Mouse (Mus musculus): Measurements from ENCODE around the gene Clic6. TPM values are rescaled to one million over a fixed set of nuclear protein-coding genes. Genes with fewer than 3 reads are reported as not detected.
A peak's percentile ranks its signal among the peaks of the same experiment; 100 is the strongest.

Gene Clic6
- polyA plus RNA-seq, 1 experiment from 2014 or later = 0.50 TPM

DNA sequence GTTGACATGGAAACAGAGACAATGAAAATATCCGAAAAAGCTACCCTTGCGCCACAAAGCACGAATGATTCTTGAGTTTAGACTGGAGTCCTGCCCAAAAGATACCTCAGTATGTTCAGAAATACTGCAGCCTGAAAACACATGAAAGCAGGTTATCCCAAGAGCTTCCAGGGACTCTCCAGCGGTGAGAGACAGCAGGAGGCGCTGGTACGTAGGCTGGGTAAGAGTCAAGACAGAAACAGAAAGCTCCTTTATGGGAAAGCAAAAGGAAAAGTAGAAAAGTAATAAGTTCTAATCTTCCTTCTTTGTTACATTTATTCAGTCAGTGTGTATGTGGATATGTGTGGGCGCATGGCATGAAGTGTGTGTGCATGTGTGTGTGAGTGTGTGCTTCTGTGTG is 31.5 kb upstream of the Clic6 start:
- H3K4me1 ChIP-seq = peaks cover 4% of the 10 kb centered on the region
- no peak overlapping the region for H3K9ac ChIP-seq (replicated peaks)
- no peak for ATAC-seq (ENCODE audit: low FRiP score)
- H3K27me3 ChIP-seq (replicated peaks) = no peaks in the 10 kb centered on the region
- H3K9me3 ChIP-seq (replicated peaks) = no peaks in the 10 kb centered on the region
- 92% methylated on average over 7 of the region's 7 CpGs for WGBS
- H3K4me3 ChIP-seq (replicated peaks) = no peak overlapping the region
- no peak overlapping the region for H3K27ac ChIP-seq (replicated peaks)
- no peak overlapping the region for H3K4me2 ChIP-seq
- H3K36me3 ChIP-seq = peaks cover 13% of the 10 kb centered on the region; the same call in 1 of the 2 replicates

DNA sequence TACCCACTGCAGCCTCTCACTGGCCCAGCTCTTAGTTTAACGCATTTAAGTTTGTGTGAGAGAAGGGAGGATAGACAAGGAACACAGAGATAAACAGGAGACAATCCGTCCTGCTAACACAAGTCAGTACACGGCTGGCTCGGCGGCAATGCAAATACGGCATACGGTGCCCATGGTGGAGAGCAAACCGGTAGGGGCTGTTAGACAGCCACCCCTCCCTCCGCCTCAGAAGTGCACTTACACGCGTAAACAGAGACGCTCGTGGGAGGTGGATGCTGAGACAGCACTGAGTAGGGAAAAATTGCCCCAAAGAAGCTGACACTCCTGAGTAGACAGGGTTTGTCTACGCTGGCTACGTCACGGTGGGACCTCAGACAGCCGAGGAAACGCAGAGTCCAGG is 31.0 kb upstream of the Clic6 start:
- Histone ChIP-seq H3K4me1 (peaks cover 4% of the 10 kb centered on the region), H3K4me2 (no peak overlapping the region), H3K9me3 (replicated peaks) (no peaks in the 10 kb centered on the region), H3K9ac (replicated peaks) (no peak overlapping the region), H3K27me3 (replicated peaks) (no peaks in the 10 kb centered on the region), H3K36me3 (peaks cover 13% of the 10 kb centered on the region; the same call in 1 of the 2 replicates), H3K27ac (replicated peaks) (no peak overlapping the region), H3K4me3 (replicated peaks) (no peak overlapping the region)
- WGBS = 86% methylated on average over 18 of the region's 18 CpGs
- no peak for ATAC-seq (ENCODE audit: low FRiP score)

DNA sequence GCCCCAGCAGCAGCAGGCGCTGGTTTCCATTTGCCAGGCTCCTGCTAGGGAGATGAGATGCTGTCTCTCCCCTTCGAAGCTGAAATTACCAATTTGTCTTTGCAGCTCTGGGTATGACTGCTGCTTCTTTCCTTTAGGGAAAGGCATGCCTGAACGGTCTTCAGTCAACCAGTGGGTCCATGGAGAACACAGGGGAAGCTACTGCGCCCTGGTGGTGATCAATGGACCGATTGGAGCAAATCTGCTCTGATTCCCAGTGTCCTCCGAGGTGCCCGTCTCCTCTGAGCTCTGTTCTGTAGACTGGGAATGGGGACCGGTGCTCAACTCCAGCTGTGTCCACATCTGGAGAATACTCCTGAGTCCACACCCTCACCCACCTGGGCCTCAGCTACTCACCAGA is 30.0 kb upstream of the Clic6 start:
- Histone ChIP-seq H3K4me2 (no peak overlapping the region), H3K27ac (replicated peaks) (no peak overlapping the region), H3K4me3 (replicated peaks) (no peak overlapping the region), H3K27me3 (replicated peaks) (no peaks in the 10 kb centered on the region), H3K36me3 (peaks cover 13% of the 10 kb centered on the region; the same call in 1 of the 2 replicates), H3K4me1 (peaks cover 7% of the 10 kb centered on the region), H3K9ac (replicated peaks) (no peak overlapping the region), H3K9me3 (replicated peaks) (no peaks in the 10 kb centered on the region)
- WGBS = 76% methylated on average over 8 of the region's 8 CpGs
- ATAC-seq (ENCODE audit: low FRiP score) = no peak

DNA sequence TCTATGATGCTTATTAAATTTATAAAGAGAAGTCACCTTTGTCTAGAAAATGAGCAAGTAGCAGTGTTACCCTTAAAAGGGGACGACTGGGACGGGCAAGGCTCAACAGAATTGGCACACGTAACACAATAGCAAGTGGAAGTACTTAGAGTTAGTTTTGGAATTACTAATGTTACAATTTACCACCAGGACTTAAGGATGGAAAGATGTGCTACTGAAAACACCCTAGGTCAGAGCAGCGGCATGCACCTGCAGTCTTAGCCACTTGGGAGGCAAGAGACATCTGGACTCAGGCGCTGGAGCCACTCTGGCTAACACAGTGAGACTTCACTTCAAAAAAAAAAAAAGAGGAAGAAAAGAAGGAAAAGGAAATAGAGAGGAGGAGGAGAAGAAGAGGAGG is 29.6 kb upstream of the Clic6 start:
- peaks cover 7% of the 10 kb centered on the region for H3K4me1 ChIP-seq
- H3K27me3 ChIP-seq (replicated peaks) = no peaks in the 10 kb centered on the region
- no peak overlapping the region for H3K9ac ChIP-seq (replicated peaks)
- 93% methylated on average over 5 of the region's 5 CpGs for WGBS
- no peak overlapping the region for H3K4me3 ChIP-seq (replicated peaks)
- peaks cover 9% of the 10 kb centered on the region; the same call in 1 of the 2 replicates for H3K36me3 ChIP-seq
- no peaks in the 10 kb centered on the region for H3K9me3 ChIP-seq (replicated peaks)
- no peak overlapping the region for H3K4me2 ChIP-seq
- H3K27ac ChIP-seq (replicated peaks) = no peak overlapping the region
- ATAC-seq (ENCODE audit: low FRiP score) = no peak

DNA sequence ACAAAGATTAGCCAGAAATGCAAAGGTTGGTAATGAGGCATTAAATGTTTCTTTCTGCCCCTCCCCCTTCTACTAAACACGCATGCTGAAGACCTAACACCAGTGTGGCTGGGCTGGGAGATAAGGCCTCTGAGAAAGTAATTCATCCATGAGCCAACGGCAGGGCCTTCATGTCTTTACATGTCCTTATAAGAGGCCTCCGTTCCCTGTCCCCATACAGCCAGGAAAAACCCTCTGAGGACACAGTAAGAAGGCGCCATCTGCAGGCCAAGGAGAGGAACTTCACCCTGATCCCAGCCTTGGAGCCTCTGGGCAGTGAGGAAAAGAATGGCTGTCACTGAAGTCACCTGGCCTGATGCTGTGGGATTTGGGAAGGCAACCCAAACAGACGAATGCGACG is 27.9 kb upstream of the Clic6 start:
- Histone ChIP-seq H3K36me3 (no peaks in the 10 kb centered on the region), H3K9ac (replicated peaks) (0 out of 2 replicates have a peak overlapping the region, but pooled peaks have one; percentile 17)

DNA sequence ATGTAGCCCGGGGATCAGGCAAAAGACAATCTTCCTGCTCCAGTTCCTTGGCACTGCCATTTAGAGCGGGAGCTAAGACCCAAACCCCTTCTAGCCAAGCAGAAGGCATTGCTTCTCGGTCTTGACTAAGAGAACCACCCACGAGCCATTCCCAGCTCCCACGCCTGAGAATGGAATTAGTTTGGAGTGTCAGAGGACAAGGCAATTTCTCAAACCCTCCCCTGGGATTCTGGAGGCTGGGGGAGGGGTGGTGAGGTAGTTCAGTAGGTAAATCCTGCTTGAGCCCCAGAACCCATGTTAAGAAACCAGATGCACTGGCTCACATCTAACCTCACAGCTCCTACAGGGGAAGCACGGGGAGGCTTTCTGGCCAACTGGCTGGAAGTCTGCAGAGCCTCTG is 24.1 kb upstream of the Clic6 start:
- Histone ChIP-seq H3K4me2 (no peak overlapping the region), H3K4me3 (replicated peaks) (no peak overlapping the region), H3K9me3 (replicated peaks) (no peaks in the 10 kb centered on the region), H3K36me3 (no peaks in the 10 kb centered on the region; the same call in 1 of the 2 replicates), H3K27ac (replicated peaks) (no peak overlapping the region), H3K27me3 (replicated peaks) (no peaks in the 10 kb centered on the region), H3K9ac (replicated peaks) (no peak overlapping the region), H3K4me1 (peaks cover 32% of the 10 kb centered on the region)
- no peak for ATAC-seq (ENCODE audit: low FRiP score)
- 74% methylated on average over 6 of the region's 6 CpGs for WGBS

More for the DNA sequence above, 27.9 kb upstream of the Clic6 start:
- no peak overlapping the region for H3K27ac ChIP-seq (replicated peaks)
- ATAC-seq (ENCODE audit: low FRiP score) = 0 out of 2 replicates have a peak, but pooled peaks have one; percentile 46
- H3K9me3 ChIP-seq (replicated peaks) = no peaks in the 10 kb centered on the region
- no peak overlapping the region for H3K4me3 ChIP-seq (replicated peaks)
- WGBS = 23% methylated on average over 7 of the region's 7 CpGs
- no peaks in the 10 kb centered on the region for H3K27me3 ChIP-seq (replicated peaks)
- peaks cover 7% of the 10 kb centered on the region for H3K4me1 ChIP-seq
- no peak overlapping the region for H3K4me2 ChIP-seq

DNA sequence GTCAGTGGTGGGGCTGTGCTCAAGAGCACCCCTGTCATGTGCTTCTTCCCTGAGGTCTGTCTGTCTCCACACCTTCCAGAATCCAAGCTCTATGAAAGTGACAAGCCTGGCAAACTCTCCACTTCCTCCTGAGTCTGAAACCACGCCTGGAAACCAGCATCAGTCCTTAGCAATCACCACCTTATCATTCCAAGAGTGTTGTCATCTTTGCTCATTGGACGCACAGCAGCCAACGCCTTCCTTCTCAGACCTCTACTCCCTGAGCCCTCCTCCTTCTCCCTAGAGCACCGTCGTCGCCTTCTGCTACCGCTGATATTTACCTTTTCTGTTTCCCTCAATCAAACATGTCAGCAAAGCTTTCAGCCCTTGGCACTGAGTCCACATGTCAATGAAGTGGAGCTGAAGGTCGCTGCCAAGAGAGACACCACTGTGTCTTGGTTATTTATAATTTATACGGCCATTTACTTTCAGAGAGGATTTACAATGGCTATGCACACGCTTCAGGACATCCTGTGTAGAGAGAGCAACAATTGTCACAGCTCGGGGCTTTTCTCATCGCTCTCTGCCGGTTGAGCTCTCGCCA is 21.1 kb upstream of the Clic6 start:
- peak overlapping the region; percentile 87; the same call in 1 of the 2 replicates for H3K27ac ChIP-seq (replicated peaks)
- WGBS = 26% methylated on average over 14 of the region's 14 CpGs

DNA sequence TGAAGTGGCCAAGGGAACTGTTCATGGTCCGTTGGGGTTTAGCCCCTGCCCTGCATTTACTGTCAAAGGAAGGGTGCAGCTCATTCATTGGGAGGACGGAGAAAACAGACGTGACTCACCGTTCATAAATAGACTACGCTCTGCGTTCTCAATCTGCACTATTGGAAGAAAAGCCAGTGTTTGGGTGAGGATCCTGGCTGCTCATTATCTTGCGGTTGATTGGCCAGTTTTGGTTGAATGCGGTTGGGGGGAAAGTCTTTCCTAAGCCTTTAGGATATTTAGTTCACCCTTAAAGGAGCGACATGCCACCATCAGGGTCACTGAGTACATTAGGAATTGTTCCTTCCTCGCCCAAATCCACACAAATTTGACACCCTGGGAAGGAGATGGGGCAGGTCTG is 20.3 kb upstream of the Clic6 start:
- no peaks in the 10 kb centered on the region for H3K9me3 ChIP-seq (replicated peaks)
- H3K27me3 ChIP-seq (replicated peaks) = no peaks in the 10 kb centered on the region
- ATAC-seq (ENCODE audit: low FRiP score) = no peak
- peak overlapping the region; percentile 56 for H3K9ac ChIP-seq (replicated peaks)
- H3K27ac ChIP-seq (replicated peaks) = peak overlapping the region; percentile 87
- peak overlapping the region; percentile 91 for H3K4me3 ChIP-seq (replicated peaks)
- H3K36me3 ChIP-seq = no peaks in the 10 kb centered on the region; the same call in 1 of the 2 replicates
- WGBS = 1% methylated on average over 10 of the region's 10 CpGs
- peaks cover 26% of the 10 kb centered on the region for H3K4me1 ChIP-seq
- H3K4me2 ChIP-seq = peak overlapping the region; percentile 69

More for the DNA sequence above, 21.1 kb upstream of the Clic6 start:
- Histone ChIP-seq H3K4me1 (peaks cover 29% of the 10 kb centered on the region), H3K9ac (replicated peaks) (peak overlapping the region; percentile 56), H3K36me3 (no peaks in the 10 kb centered on the region; the same call in 1 of the 2 replicates), H3K27me3 (replicated peaks) (no peaks in the 10 kb centered on the region), H3K4me3 (replicated peaks) (peak overlapping the region; percentile 91), H3K4me2 (peak overlapping the region; percentile 69), H3K9me3 (replicated peaks) (no peaks in the 10 kb centered on the region)
- ATAC-seq (ENCODE audit: low FRiP score) = no peak

DNA sequence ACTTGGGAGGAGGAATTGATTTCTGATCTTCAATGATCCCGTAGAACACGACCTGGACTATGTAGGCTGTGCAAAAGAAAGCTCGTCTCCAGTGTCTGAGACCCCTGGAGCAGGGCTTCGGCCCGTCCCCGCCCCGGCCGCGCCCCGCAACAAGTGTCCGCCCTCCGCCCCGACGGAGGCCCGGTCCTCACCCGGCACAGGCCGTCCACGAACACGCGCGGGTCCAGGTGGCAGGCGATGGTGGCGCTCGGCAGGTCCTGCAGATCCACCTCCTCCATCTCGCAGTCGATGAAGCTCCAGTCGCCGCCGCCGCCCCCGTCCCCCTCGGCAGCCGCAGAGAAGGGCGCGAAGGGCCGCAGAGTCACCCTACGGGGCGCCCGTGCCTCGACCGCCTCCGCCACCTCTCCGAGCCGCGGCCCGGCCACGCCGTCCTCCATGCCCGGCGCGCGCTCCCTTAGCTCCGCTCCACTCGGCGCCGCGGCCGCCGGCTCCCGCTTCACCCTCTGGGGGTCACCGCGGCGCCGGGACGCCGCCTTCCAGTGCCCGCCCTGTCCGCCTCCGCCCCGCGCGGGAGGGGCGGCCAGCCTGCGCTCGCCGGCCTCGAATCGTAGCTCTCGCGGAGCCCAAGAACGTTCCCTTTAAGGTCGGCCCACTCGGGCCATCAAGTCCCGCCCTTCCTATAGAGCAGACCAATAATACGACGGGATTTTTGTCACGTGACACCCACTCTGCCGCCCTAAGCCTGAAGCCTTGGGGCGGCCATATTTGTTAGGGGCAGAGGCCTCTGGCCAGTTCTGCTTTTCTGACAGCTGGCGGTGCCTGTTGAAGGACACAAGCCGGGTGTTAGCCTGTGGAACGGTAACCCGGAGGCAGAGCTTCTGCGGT is 19.7 kb upstream of the Clic6 start:
- peak overlapping the region; percentile 69 for H3K4me2 ChIP-seq
- H3K4me3 ChIP-seq (replicated peaks) = peak overlapping the region; percentile 91
- H3K9ac ChIP-seq (replicated peaks) = peak overlapping the region; percentile 56
- peaks cover 26% of the 10 kb centered on the region for H3K4me1 ChIP-seq
- ATAC-seq (ENCODE audit: low FRiP score) = peak; percentile 98
- peak overlapping the region; percentile 87 for H3K27ac ChIP-seq (replicated peaks)
- WGBS = under 1% methylated on average over 91 of the region's 94 CpGs
- no peaks in the 10 kb centered on the region for H3K27me3 ChIP-seq (replicated peaks)
- no peaks in the 10 kb centered on the region; the same call in 1 of the 2 replicates for H3K36me3 ChIP-seq
- no peaks in the 10 kb centered on the region for H3K9me3 ChIP-seq (replicated peaks)

DNA sequence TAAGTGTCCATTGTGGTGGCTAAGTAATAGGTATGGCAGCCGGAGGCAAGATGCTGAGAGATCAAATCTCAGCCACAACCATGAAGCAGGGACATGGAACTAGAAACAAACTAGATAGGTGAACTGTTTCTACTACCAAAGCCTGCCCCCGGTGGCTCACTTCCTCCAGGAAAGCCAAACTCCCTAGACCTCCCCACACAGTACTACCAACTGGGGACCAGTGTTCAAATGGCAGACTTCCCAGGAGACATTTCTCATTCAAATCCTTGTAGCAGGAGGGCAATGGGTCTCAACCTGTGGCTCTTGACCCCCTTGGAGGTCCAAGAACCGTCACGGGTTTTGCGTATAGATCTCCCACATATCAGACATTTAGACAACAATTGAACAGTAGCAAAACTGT is 18.5 kb upstream of the Clic6 start:
- no peak overlapping the region for H3K4me2 ChIP-seq
- H3K36me3 ChIP-seq = no peaks in the 10 kb centered on the region; the same call in 1 of the 2 replicates
- WGBS = 80% methylated on average over 5 of the region's 5 CpGs
- no peak for ATAC-seq (ENCODE audit: low FRiP score)
- H3K9me3 ChIP-seq (replicated peaks) = no peaks in the 10 kb centered on the region
- no peak overlapping the region for H3K9ac ChIP-seq (replicated peaks)
- H3K4me3 ChIP-seq (replicated peaks) = no peak overlapping the region
- H3K27ac ChIP-seq (replicated peaks) = no peak overlapping the region
- no peaks in the 10 kb centered on the region for H3K27me3 ChIP-seq (replicated peaks)
- H3K4me1 ChIP-seq = peaks cover 26% of the 10 kb centered on the region

DNA sequence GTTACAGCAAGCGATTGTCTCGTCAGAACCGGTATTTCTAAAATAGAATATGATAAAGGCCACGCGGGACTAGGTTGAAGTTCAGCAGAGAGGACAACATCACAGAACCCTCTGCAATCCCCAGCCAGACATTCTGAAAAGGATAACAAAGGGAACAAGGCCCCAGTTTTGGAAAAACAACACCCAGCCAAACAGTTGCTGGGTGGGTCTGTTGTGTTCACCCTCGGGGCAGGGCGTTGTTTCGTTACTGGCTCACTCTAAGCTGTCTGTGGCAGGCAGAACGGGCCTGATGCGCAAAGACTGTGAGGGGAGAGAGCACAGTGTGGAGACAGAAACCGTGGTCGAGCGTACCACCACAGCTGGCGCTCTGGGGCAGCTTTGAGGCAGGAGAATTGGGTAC is 17.1 kb upstream of the Clic6 start:
- Histone ChIP-seq H3K9me3 (replicated peaks) (no peaks in the 10 kb centered on the region), H3K4me3 (replicated peaks) (no peak overlapping the region), H3K27me3 (replicated peaks) (no peaks in the 10 kb centered on the region), H3K27ac (replicated peaks) (no peak overlapping the region), H3K9ac (replicated peaks) (no peak overlapping the region), H3K4me2 (no peak overlapping the region), H3K36me3 (no peaks in the 10 kb centered on the region; the same call in 1 of the 2 replicates), H3K4me1 (peaks cover 20% of the 10 kb centered on the region)
- 83% methylated on average over 14 of the region's 14 CpGs for WGBS
- no peak for ATAC-seq (ENCODE audit: low FRiP score)

DNA sequence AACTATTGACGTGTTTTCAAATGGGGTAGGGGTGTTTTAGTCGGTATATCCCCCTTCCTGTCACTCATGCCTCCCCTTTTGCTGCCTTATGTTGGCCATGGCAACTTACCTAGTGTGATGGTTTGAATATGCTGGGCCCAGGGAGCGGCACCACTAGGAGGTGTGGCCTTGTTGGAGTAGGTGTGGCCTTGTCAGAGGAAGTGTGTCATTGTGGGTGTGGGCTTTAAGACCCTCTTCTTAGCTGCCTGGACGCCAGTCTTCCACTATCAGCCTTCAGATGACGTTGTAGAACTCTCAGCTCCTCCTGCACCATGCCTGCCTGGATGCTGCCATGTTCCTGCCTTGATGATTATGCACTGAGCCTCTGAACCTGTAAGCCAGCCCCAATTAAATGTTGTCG is 14.8 kb upstream of the Clic6 start, which contains the start of gene Rcan1:
TSS of gene Rcan1 (minus strand) at position 162 of the 400 bp plus-strand sequence.
- H3K4me2 ChIP-seq = no peak within 1 kb of the TSS

More for the DNA sequence above, 14.8 kb upstream of the Clic6 start, which contains the start of gene Rcan1:
- Histone ChIP-seq H3K36me3 (no peaks in the 10 kb centered on the region), H3K4me3 (replicated peaks) (no peak within 1 kb of the TSS), H3K4me1 (no peaks in the 10 kb centered on the region), H3K27me3 (replicated peaks) (no peaks in the 10 kb centered on the region), H3K9ac (replicated peaks) (no peak within 1 kb of the TSS), H3K27ac (replicated peaks) (no peak within 1 kb of the TSS), H3K9me3 (replicated peaks) (no peaks in the 10 kb centered on the region)
- 75% methylated on average over 6 of the region's 6 CpGs for WGBS
- ATAC-seq (ENCODE audit: low FRiP score) = no peak
